Mouse (Mus musculus) ovary, postnatal 14 days (tissue): Measurements from ENCODE around the gene Ppp2r5a.
A peak's percentile ranks its signal among the peaks of the same experiment; 100 is the strongest.

ENCODE experiments used
- DNase-seq: peaks from one replicate; pipeline ENCODE4 v3.0.0; 2022; ENCODE audit warnings: low spot score

Ppp2r5a gene

DNA sequence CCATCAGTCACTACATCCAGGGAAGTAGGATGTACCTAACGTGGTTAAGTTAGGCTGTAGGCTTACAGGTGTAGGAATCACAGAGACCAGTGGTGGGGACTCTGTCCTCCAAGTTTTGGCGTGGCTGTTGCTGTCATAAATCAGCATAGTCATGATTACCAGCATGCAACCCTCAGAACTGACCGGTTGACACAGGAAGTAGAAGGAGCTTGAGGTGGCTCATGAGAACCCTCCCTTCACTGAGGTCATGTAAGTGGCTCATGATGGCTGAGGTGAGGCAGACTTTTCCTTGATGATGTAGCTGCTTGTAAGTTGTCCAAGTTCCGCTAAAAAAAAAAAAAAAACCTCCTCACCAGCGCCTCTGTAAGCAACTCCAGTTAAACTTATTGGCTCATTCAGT is 14.0 kb upstream of the Ppp2r5a start:
- no peak for DNase-seq

DNA sequence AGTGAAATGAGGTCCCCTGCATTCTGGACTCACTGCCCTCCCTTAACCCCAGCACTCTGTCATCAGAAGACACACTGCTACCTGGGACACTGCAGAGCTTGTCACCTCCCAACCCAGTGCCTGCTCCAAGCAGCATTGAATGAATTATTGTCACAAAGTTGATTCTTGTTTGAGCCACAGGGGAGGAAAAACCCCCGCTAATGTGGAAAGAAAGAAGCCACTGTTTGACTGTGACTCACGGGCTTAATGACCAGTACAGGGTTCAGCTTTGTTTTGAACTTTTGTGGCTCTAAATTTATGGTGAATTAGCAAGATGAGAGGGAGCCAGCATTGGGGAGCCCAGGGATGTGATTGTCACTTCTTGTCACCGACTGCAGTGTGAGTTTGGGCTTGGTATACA is 13.5 kb upstream of the Ppp2r5a start:
- DNase-seq, result no peak

- DNase-seq, result no peak
Measured at GRCm38 (mm10) chr1:191414432-191414831, 11.4 kb upstream of the Ppp2r5a start.

GRCm38 (mm10) chr1:191413691-191414415 is 10.8 kb upstream of the Ppp2r5a start:
- DNase-seq, result no peak

DNA sequence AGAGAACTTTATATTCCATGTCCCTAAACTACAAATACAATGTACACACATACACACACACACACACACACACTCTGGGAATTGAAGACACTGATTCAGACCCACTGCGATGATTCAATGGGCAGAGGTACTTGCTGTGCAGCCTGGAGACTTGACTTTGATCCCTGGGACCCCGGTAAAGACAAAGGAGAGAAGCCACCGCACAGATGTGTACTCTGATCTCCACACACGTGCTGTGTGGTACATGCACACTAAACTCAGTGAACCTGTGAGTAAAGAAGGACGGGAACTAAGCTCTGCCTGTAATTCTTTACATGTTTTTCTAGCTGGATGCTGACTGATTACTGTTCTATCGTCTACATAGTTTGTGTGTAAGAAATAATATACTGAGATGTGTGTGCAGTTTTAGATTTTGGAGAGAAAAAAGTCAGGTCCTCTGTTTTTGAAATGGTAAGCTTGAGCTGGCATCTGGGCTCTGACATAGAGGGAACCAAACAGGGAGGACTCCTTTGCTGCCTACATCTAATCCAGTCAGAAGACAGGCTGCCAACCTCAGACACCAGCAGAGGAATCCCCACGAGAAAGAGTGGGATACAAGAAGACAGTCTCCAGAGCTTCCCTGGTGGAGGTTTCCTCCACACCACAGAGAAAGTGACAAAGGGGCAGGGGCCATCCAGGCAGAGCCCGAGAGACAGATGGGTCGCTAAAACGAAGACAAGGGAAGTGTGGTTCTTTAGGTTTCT is 7.4 kb upstream of the Ppp2r5a start:
- DNase-seq, result no peak

- DNase-seq, result no peak
Measured at GRCm38 (mm10) chr1:191407246-191407645, 4.2 kb upstream of the Ppp2r5a start.

DNA sequence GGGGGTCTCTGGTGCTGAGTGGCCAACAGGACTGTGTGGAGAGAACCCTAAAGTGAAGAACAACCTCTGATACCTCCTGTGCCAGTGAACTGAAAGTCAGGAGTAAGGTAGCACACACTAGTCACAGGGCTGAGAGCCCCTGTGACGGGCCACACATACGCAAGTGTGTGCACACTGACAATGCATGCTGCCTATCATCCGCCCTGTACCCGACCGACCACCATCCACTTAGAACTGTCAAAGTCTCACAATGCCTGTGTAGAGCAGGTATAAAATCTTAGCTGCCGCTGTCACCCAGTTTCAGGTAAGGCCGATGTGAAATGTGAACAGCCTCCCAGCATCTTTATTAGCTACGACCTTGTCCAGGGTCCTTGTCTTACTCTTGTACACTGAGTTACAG is 3.4 kb upstream of the Ppp2r5a start:
- no peak for DNase-seq

GRCm38 (mm10) chr1:191404721-191405329 is 1.8 kb upstream of the Ppp2r5a start:
- no peak for DNase-seq

- no peak for DNase-seq
Measured at GRCm38 (mm10) chr1:191404301-191404700, 1.2 kb upstream of the Ppp2r5a start.

DNA sequence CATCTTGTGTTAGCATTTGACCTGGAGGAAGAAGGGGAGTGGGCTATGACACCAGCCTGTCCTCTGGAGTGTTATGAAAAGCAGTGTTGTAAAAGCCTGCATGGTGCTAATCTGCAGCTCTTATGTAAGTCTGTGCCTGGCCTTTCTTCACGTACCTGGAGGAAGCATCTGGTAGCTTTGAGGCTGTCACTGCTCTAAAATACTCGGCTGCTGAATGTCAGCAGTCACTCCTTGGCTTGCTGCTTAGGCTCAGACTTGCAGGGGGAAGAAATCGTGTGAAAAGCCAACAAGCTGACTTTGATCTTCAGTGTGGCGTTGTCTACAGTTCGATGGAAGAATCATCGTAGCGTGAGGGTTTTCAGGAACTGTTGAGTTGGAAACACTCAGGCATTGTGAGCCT is 566 bp downstream of the Ppp2r5a start:
- DNase-seq, result no peak

GRCm38 (mm10) chr1:191396897-191397849 is 5.9 kb downstream of the Ppp2r5a start:
- peak; percentile 98 for DNase-seq

GRCm38 (mm10) chr1:191396446-191396845 is 6.6 kb downstream of the Ppp2r5a start:
- DNase-seq, result no peak

DNA sequence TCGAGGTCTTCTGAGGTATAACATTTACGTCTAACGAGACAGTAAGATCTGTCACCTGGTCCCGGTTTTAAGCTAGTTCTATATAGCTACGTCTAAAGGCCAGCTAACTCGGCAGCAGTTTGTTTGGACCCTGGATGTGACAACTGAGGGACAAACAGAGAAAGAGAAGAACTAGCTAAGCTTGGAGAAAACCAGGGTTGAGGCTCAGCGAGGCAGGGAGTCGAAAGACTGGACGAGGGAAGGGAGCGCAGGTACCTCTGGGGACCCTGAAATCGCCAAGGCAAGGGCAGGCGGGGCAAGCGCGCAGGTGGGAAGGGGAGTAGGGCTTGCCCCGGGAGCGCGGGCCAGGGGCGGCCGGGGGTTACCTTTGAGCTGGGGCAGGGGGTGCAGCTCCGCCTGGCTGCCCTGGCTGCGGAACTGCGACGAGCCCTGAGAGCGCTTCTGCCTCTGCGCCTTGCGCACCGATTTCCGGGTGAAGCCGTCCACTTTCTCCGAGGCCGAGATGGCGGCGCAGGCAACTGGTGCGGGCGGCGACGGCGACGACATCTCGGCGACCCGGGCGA is 7.1 kb downstream of the Ppp2r5a start:
- DNase-seq, result peak; percentile 36

- DNase-seq, result no peak
Measured at GRCm38 (mm10) chr1:191395200-191395599, 7.9 kb downstream of the Ppp2r5a start.

- DNase-seq, result no peak
Measured at GRCm38 (mm10) chr1:191394126-191394525, 8.9 kb downstream of the Ppp2r5a start.

GRCm38 (mm10) chr1:191393536-191393935 is 9.5 kb downstream of the Ppp2r5a start:
- no peak for DNase-seq

DNA sequence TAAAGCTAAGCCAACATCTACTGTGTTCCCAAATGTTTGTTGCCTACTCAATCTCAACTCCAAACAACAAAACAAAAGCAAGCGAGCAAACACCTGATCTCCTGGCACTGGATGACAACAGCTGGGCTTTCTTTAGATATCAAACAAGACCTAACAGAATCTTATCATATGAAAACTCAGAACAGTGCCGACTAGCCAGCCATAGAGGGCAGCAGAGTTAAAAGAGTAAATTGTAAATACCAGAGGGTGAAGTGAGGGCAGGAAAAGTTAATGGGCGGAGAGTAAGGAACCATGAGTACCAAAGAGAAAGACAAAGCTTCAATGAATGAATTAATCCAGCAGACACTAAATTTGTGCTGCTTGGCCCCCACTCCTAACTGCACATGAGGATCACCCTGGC is 11.8 kb downstream of the Ppp2r5a start:
- peak; percentile 25 for DNase-seq

DNA sequence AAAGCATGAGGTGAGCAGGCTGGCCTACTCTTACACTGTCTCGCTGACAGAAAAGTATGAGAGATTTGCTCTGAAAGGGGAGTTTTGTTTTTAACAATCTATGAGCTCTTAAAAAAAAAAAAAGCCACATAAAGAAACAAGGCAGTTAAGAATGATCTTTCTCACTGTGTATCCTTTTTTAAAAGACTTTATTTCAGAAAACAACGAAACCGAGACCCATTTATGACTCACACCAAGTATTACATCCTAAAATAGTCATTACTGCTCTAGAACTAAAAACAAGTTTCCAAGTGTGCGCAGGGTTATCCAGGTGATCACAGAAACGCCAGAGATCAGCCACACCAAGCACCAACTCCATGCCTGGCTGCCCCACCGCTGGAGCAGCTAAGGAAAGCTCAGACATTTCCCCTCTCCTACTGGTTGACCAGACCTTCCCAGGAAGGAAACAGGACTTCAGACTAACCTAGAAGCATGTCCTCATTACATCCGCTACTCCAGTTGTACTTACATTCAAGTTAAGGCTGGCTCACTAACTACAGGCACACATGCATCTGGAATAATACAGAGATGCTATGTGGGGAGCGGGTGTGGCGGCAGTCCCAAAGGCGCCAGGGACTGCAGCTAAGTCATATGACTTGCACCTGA is 18.2 kb downstream of the Ppp2r5a start:
- no peak for DNase-seq

DNA sequence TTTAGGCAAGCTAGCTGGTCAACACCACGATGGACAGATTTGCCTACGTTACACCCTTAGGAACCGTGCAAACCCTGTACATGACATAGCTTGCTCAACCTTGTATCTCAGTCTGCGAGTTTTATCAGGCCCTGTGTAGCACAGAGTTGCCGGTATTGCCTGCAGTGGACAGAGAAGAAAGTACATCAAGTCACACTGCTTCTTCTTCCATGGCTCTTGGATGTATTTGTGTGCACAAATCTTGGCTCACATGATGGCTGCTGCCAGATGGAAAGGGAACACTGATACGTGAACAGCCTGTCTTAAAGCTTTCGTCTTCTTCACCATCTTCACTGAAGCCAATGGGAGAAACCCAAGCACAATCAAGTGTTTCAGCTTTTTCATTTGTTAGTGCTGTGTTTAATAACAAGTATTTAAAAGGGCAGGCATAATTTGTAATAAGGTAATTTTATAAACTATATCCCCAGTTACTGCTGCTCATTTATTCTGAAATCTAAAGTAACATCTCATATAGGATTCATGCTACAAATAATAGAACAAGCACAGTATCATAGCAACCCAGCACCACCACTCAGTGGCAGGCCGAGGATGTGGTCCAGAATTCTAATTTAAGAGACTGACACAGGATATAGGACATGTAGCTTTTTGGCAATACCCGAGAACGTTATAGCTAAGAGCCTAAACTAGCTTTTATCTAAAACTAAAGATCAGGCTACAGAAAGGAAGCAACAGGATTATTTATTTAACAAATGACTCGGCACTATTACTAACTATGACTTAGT is 20.9 kb downstream of the Ppp2r5a start:
- no peak for DNase-seq

DNA sequence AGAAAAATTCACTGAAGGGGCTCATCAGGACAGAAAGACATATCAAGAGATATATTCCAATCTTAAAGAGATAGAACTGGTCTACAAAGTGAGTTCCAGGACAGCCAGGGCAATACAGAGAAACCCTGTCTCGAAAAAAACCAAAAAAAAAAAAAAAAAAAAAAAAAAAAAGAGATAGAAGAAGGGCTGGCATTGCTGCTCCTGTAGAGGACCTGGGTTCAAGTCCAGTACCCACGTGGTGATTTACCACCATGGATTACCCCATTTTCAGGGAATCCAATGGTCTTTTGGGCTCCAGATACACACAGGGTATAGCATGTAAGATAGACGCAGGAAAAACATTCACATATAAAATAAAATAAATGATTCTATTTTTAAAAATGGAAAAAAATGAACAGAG is 22.2 kb downstream of the Ppp2r5a start:
- DNase-seq, result no peak
